Comparison of ENCODE assay signal across 10 mouse cellular contexts in the genomic region with DNA sequence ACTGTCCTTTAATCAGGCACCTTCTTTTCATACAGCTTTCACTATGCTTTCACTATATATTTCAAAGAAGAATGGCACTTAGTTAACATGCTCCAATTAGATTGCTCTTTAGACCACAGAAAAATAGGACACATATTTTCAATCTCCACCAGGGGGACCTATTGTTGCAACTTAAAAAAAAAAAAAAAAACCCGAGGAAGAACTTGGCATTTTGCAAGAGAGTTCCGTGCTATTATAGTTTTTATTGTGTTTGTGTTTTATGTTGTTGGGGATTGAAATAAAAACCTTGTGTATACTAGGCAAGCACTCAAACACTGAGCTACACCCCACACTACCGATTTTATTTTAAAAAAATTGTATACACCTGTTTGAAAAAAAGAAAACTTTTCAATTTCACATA. TPM values are rescaled to one million over a fixed set of nuclear protein-coding genes. Genes with fewer than 3 reads are reported as not detected.
DNase-seq lines count a peak whose midpoint lies in the region; ATAC-seq and TF ChIP-seq lines count a peak whose summit lies in the region.
"Had no signal": no experiment of that assay in that cellular context is flagged by ENCODE, and none has a peak within 500 bp of the region (broad histone marks: within the 10 kb centered on the region; RNA-seq: fewer than 3 reads in every experiment).

No protein-coding gene starts in this region.

- TF ChIP-seq CTCF in liver, adult 2 months (IDR thresholded peaks at IDR 0.05; ENCODE audit: low read depth, low read length), result no peak

- H3K27ac ChIP-seq in liver, adult 2 months (replicated peaks; ENCODE audit: insufficient read depth, low read depth, low read length), result no peak overlapping the region
- H3K27ac ChIP-seq: embryonic facial prominence, embryonic 13.5 days had no signal

- no peak overlapping the region for H3K4me3 ChIP-seq in liver, adult 2 months (ENCODE audit: insufficient read depth, low read depth, low read length)
- H3K4me3 ChIP-seq: embryonic facial prominence, embryonic 13.5 days had no signal

- peak; percentile 69 for ATAC-seq in inflammation-experienced regulatory T-cells, adult 6 months

- no peaks in the 10 kb centered on the region for H3K27me3 ChIP-seq in liver, adult 2 months (ENCODE audit: control insufficient read depth, insufficient read depth, low read length)
- H3K27me3 ChIP-seq: embryonic facial prominence, embryonic 13.5 days had no signal

- no peak for TF ChIP-seq POLR2A in liver, adult 2 months (IDR thresholded peaks at IDR 0.05; ENCODE audit: extremely low read depth, insufficient read depth, low read length)

- H3K36me3 ChIP-seq in liver, adult 2 months (ENCODE audit: control insufficient read depth, insufficient read depth, low read length), result no peaks in the 10 kb centered on the region; the same call in 1 of the 2 replicates
- H3K36me3 ChIP-seq: embryonic facial prominence, embryonic 13.5 days had no signal

- no peaks in the 10 kb centered on the region for H3K79me2 ChIP-seq in liver, adult 2 months (ENCODE audit: control insufficient read depth, insufficient read depth, low read length)

- 36% methylated on average over 3 of the region's 3 CpGs for WGBS in liver, adult 2 months

- DNase-seq in embryo, embryonic 11 days, result peak; percentile 22
- DNase-seq in embryo, embryonic 10 days (ENCODE audit: low spot score), result no peak
- peak; percentile 29 for DNase-seq in liver, adult 2 months (ENCODE audit: extremely low read depth, low read depth, low spot score)
- DNase-seq in liver (no peak), MEL-GATA-1-ER (ENCODE audit: extremely low read depth, low read depth) (peak; percentile 35)
- no peak for DNase-seq in cerebellum, adult 9-10 months
- DNase-seq in urinary bladder, postnatal 4 days (ENCODE audit: low spot score in 2 of 2), result no peak
- DNase-seq: B cell, adult 2 months had no signal

- no peak overlapping the region for H3K9ac ChIP-seq in liver, adult 2 months (ENCODE audit: low read depth, low read length)
- H3K9ac ChIP-seq: embryonic facial prominence, embryonic 13.5 days had no signal

- H3K4me1 ChIP-seq in liver, adult 2 months (ENCODE audit: control insufficient read depth, insufficient read depth, low read length), result no peaks in the 10 kb centered on the region
- H3K4me1 ChIP-seq: embryonic facial prominence, embryonic 13.5 days had no signal

RNA-seq across cellular contexts. Expression of a gene that starts 18.2 kb away (rescaled TPM):
- 30.3 and 40.1 TPM in 2 replicates for total RNA-seq in liver, adult 2 months (2014; rRNA removed)
- polyA plus RNA-seq in liver, adult 2 months (2012; rRNA removed), result 2.1 and 2.3 TPM in 2 replicates
- polyA plus RNA-seq in inflammation-experienced regulatory T-cells, adult 6 months (2017; shearing (Covaris generic)), result 100 to 1,000 TPM; 171 to 196 (median 176) TPM

Comparison
In these comparisons a context has a peak if more than half of its experiments do, and no peak if none do; other contexts are left out.
1. DNase-seq: peak in embryo, embryonic 11 days (single experiment), liver, adult 2 months (single experiment) and MEL-GATA-1-ER (single experiment); none in embryo, embryonic 10 days (single experiment), liver (single experiment), cerebellum, adult 9-10 months (single experiment) and urinary bladder, postnatal 4 days (0 of 2).
2. RNA of a gene that starts 18.2 kb away (polyA plus RNA-seq): 171 to 196 TPM in inflammation-experienced regulatory T-cells, adult 6 months; 2.1 to 2.3 TPM in liver, adult 2 months; every median in the first group is over 10 times any median in the second.